Mouse (Mus musculus): Measurements from ENCODE around the gene Lsp1.

- no peak for TF ChIP-seq CHD2 (IDR thresholded peaks at IDR 0.05; ENCODE audit: low read depth, low read length)
- TF ChIP-seq ZC3H11A (IDR thresholded peaks at IDR 0.05; ENCODE audit: borderline replicate concordance, low read depth, low read length): no peak
Observed at GRCm38 (mm10) chr7:142486751-142487162, 26.1 kb downstream of the Lsp1 start.

Measured in ES-E14 (cell line).